Mouse (Mus musculus) liver, adult 2 months (tissue): Measurements from ENCODE around the gene Trnau1ap. TPM values are rescaled to one million over a fixed set of nuclear protein-coding genes. Genes with fewer than 3 reads are reported as not detected.
A peak's percentile ranks its signal among the peaks of the same experiment; 100 is the strongest.
"Not testable (repeated sequence)": the region's sequence is repeated elsewhere in the genome, so short reads cannot be mapped to it uniquely, and the experiment has no call there.

Experiments used
- DNase-seq: peaks from one replicate; pipeline ENCODE4 v3.0.0-alpha.2; 2011; ENCODE audit warnings: low read depth, low spot score; ENCODE audit errors: extremely low read depth
- H3K27ac ChIP-seq: fragments of 200-500 bp; replicated peaks from 2 replicates; pipeline ENCODE4 v1.5.1; 2012; ENCODE audit warnings: low read depth, mild to moderate bottlenecking, control low read depth, inconsistent platforms, low read length; ENCODE audit not compliant: insufficient read depth
- H3K27me3 ChIP-seq: fragments of 200-500 bp; 2 replicates; pipeline ENCODE4 v1.6.1; 2012; ENCODE audit warnings: mild to moderate bottlenecking, moderate library complexity, low read length, inconsistent platforms; ENCODE audit not compliant: control insufficient read depth, insufficient read depth
- H3K36me3 ChIP-seq: fragments of 200-500 bp; 2 replicates; pipeline ENCODE4 v1.6.1; 2012; ENCODE audit warnings: low read length, inconsistent platforms; ENCODE audit not compliant: control insufficient read depth, insufficient read depth
- H3K4me1 ChIP-seq: fragments of 200-500 bp; 2 replicates; pipeline ENCODE4 v1.6.1; 2011; ENCODE audit warnings: low read length; ENCODE audit not compliant: control insufficient read depth, insufficient read depth
- H3K4me3 ChIP-seq: fragments of 200-500 bp; 2 replicates; pipeline ENCODE4 v1.5.1; 2011; ENCODE audit warnings: low read depth, mild to moderate bottlenecking, control low read depth, low read length, moderate library complexity; ENCODE audit not compliant: insufficient read depth
- H3K79me2 ChIP-seq: fragments of 200-500 bp; 2 replicates; pipeline ENCODE4 v1.6.1; 2012; ENCODE audit warnings: inconsistent platforms, mild to moderate bottlenecking, low read length, moderate library complexity; ENCODE audit not compliant: control insufficient read depth, insufficient read depth
- H3K9ac ChIP-seq: fragments of 200-500 bp; 2 replicates; pipeline ENCODE4 v1.6.1; 2012; ENCODE audit warnings: low read depth, mild to moderate bottlenecking, control low read depth, inconsistent platforms, low read length
- CTCF ChIP-seq: fragments of 200-500 bp; IDR thresholded peaks from 2 replicates; pipeline ENCODE4 v1.5.1; 2011; ENCODE audit warnings: low read depth, low read length, control low read depth
- POLR2A ChIP-seq: fragments of 200-500 bp; IDR thresholded peaks from 2 replicates; pipeline ENCODE4 v1.6.1; 2011; ENCODE audit warnings: low read length, control low read depth; ENCODE audit not compliant: insufficient read depth; ENCODE audit errors: extremely low read depth
- WGBS: fragments of 180-500 bp; shearing (Covaris S2); methylation state at CpG from one replicate; pipeline ENCODE4 v1.1.7; 2018; 5-methylcytosine and 5-hydroxymethylcytosine counted together
- polyA plus RNA-seq: library from polyadenylated mRNA; depleted of rRNA; stranded (reverse); fragments of >200 nt; gene quantifications from 2 replicates; pipeline ENCODE4 v1.2.3, GENCODE M21; 2012
- total RNA-seq: library from RNA; depleted of rRNA; stranded (reverse); fragments of >200 nt; gene quantifications from 2 replicates; pipeline ENCODE4 v1.2.3, GENCODE M21; 2014

The Trnau1ap gene
- total and polyA plus RNA-seq, 2 experiments = 12.2 to 29.5 TPM

DNA sequence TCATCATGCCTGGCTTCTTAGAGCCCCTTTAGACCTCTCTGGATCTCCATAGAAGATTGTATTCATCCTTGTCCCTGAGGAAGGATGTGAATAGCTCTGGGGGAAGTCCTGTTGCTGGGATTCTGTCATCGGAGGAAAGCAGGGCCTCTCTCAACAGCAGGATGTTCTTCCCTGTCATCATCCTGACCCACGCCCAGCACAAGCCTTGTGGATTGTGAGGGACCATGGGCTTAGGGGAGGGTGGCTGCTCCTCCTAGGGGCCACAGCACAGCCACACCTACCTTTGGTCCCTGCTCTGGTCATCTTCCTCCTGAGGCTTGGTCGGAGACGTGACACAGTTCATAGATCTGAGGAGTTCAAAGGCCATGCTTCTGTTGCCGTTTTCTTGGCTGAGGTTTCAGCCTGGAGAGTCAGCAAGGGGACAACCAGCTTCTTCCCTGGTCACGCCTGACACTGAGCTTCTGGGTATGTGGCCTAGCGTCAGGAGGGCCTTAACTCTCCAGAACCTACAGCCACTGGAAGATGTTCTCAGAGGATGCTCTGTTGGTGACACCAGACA, 35.6 kb downstream of the Trnau1ap start:
- no peaks in the 10 kb centered on the region for H3K79me2 ChIP-seq
- H3K9ac ChIP-seq = no peak overlapping the region
- H3K27me3 ChIP-seq = no peaks in the 10 kb centered on the region
- H3K27ac ChIP-seq = no peak overlapping the region
- WGBS = 67% methylated on average over 7 of the region's 7 CpGs
- no peak for TF ChIP-seq POLR2A
- TF ChIP-seq CTCF = no peak
- H3K4me3 ChIP-seq = no peak overlapping the region
- no peak for DNase-seq
- no peaks in the 10 kb centered on the region for H3K4me1 ChIP-seq
- peaks cover 20% of the 10 kb centered on the region; the same call in 1 of the 2 replicates for H3K36me3 ChIP-seq

DNA sequence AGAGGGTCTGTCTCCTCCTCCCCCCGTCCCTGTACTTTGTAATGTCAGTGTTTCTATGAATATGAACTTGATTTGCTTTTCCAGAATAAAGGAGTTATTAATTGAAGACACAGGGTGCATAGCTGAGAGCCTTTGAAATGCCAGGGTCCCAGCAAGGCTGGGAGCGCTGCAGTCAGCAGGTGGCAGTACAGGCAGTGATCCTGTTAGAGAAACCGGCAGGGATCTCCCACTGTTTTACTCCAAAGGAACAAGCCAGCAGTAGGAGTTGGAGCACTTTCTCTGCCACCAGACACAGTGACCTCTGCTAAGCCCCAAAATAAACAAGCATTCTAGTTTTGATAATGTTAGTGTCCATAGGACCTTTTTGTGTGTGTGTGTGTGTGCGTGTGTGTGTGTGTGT, 36.4 kb downstream of the Trnau1ap start:
- Histone ChIP-seq H3K36me3 (peaks cover 20% of the 10 kb centered on the region; the same call in 1 of the 2 replicates), H3K79me2 (no peaks in the 10 kb centered on the region), H3K27ac (no peak overlapping the region), H3K9ac (no peak overlapping the region), H3K4me1 (no peaks in the 10 kb centered on the region), H3K27me3 (no peaks in the 10 kb centered on the region), H3K4me3 (no peak overlapping the region)
- 65% methylated on average over 4 of the region's 4 CpGs for WGBS
- TF ChIP-seq CTCF (peak; percentile 64), POLR2A (no peak)
- no peak for DNase-seq

DNA sequence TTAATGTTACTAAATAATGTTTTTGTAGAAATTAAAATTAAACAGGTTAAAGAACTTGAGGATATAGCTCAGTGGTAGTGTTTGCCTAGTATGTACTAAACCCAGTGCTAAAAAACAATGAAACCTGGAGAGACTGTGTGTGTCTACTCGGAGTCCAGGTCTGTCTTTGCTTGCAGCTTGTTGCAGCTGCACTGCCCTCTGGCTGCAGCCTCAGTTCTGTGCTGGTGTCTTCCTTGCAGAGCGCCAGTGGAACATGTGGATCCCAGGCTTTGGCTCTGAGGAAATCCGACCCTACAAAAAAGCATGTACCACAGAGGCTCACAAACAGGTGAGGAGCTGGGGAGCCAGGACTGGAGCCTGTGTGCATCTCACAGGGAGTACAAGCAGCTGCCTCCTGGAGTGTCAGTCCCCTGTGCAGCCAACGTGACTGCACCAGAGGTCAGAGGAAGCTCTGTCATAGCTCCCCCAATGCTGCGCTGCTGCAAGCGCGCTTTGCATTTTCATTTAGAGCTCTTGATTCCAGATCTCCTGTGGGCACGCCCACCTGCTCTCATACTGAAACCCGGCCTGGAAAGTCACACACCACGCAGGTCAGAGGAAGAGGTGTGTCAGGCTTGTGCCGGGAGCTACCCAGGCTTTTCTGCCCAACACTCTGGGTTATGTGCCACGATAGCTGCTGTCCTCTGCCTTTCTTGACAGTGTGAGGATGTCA, 37.6 kb downstream of the Trnau1ap start:
- 91% methylated on average over 12 of the region's 12 CpGs for WGBS
- H3K79me2 ChIP-seq = no peaks in the 10 kb centered on the region
- no peak for DNase-seq
- H3K4me1 ChIP-seq = no peaks in the 10 kb centered on the region
- H3K27me3 ChIP-seq = no peaks in the 10 kb centered on the region
- H3K9ac ChIP-seq = no peak overlapping the region
- H3K27ac ChIP-seq = no peak overlapping the region
- peaks cover 22% of the 10 kb centered on the region; the same call in 1 of the 2 replicates for H3K36me3 ChIP-seq
- no peak overlapping the region for H3K4me3 ChIP-seq
- TF ChIP-seq CTCF (peak; percentile 29; the same call in 1 of the 2 replicates), POLR2A (no peak)

DNA sequence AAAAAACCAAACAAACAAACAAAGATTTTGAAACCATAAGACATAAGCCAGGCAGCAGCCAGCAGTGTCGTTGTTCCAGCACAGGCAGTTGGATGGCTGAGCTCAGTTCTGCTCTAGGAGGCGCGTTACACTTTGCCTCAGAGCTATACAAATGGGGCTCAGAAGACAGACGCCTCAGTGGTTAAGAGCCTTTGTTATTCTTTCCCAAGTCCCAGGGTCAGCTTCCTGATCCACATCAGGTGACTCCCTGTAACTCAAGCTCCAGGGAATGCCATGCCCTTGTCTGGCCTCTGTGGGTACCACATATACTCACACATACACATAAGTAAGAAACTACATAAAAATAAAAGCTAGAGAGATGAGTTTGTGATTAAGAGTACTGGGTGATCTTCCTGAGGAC, 38.3 kb downstream of the Trnau1ap start:
- TF ChIP-seq POLR2A = no peak
- no peak for TF ChIP-seq CTCF
- WGBS = 97% methylated on average over 4 of the region's 4 CpGs
- H3K9ac ChIP-seq = no peak overlapping the region
- H3K27ac ChIP-seq = no peak overlapping the region
- DNase-seq = no peak
- H3K27me3 ChIP-seq = no peaks in the 10 kb centered on the region
- no peak overlapping the region for H3K4me3 ChIP-seq
- no peaks in the 10 kb centered on the region for H3K79me2 ChIP-seq
- H3K36me3 ChIP-seq = peaks cover 22% of the 10 kb centered on the region; the same call in 1 of the 2 replicates
- H3K4me1 ChIP-seq = no peaks in the 10 kb centered on the region

DNA sequence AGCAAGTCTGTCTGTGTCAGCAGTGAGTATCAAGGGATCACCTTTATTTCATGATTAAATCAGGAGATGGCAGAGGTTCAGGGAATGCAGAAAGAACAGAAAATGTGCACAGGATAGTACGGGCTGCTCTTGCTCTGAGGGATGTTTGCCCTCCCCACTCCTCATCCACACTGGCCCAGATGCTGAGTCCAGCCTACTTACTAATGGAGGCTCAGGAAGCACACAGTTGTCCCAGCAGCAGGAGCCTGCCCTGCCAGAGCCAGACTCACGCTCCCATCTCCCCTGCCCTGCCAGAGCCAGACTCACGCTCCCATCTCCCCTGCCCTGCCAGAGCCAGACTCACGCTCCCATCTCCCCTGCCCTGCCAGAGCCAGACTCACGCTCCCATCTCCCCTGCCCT, 40.5 kb downstream of the Trnau1ap start:
- DNase-seq, H3K4me3 ChIP-seq, H3K27ac ChIP-seq, H3K27me3 ChIP-seq, H3K4me1 ChIP-seq, H3K9ac ChIP-seq, H3K79me2 ChIP-seq: not testable (repeated sequence)
- 94% methylated on average over 3 of the region's 5 CpGs for WGBS
- H3K36me3 ChIP-seq = peaks cover 34% of the 10 kb centered on the region

DNA sequence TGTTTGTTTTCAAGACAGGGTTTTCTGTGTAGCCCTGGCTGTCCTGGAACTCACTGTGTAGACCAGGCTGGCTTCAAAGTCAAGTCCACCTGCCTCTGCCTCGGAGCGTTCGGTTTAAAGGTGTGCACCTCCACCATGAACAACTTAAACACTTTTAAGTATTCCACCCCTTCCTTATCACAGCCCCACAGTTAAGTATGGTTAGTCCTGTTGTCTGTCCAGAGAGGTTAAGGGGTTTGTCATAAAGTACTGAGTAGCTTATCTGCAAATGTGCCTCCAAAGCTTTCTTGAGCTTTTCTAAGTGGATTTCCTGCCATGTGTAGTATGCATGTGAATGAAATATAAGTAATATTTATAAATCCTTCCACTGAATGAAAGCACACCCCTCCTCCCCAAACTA, 53.4 kb downstream of the Trnau1ap start:
- Histone ChIP-seq H3K79me2 (peaks cover 4% of the 10 kb centered on the region; the same call in 1 of the 2 replicates), H3K36me3 (0 out of 2 replicates have a peak, but pooled peaks cover 3% of the 10 kb centered on the region), H3K4me1 (no peaks in the 10 kb centered on the region), H3K27ac (no peak overlapping the region), H3K9ac (no peak overlapping the region), H3K27me3 (no peaks in the 10 kb centered on the region), H3K4me3 (no peak overlapping the region)
- DNase-seq = no peak
- TF ChIP-seq CTCF = no peak
- no peak for TF ChIP-seq POLR2A
- WGBS = 96% methylated on average over 3 of the region's 3 CpGs
